Mouse (Mus musculus) forebrain, embryonic 14.5 days (tissue): ENCODE measurements at regions not wholly inside any gene's neighbourhood (a gene's known extent, or its start where the extent isn't known, plus 50 kb on each side); places are given as distances from the start of the nearest gene placed in this dataset.
A peak's percentile ranks its signal among the peaks of the same experiment; 100 is the strongest.

Experiments used
- ATAC-seq: fragments of 200-750 bp; cut with Nextera tagmentation; 2 replicates; pipeline ENCODE4 v1.8.0; 2017; ENCODE audit warnings: mild to moderate bottlenecking, moderate library complexity
- DNase-seq: peaks from one replicate; pipeline ENCODE4 v3.0.0-alpha.2; 2015; ENCODE audit warnings: low spot score
- H3K27ac ChIP-seq: fragments of 300-500 bp; sonication (generic); 2 replicates; pipeline ENCODE4 v1.5.1; 2014; ENCODE audit warnings: low read depth, mild to moderate bottlenecking, control low read depth, low read length, moderate library complexity
- H3K27me3 ChIP-seq: fragments of 300-500 bp; sonication (generic); replicated peaks from 2 replicates; pipeline ENCODE4 v1.6.1; 2014; ENCODE audit warnings: low read length, control low read depth, mixed read lengths; ENCODE audit not compliant: control insufficient read depth, insufficient read depth
- H3K36me3 ChIP-seq: fragments of 300-500 bp; sonication (generic); 2 replicates; pipeline ENCODE4 v1.6.1; 2014; ENCODE audit warnings: low read length, control low read depth; ENCODE audit not compliant: control insufficient read depth, insufficient read depth
- H3K4me1 ChIP-seq: fragments of 300-500 bp; sonication (generic); 2 replicates; pipeline ENCODE4 v1.6.1; 2014; ENCODE audit warnings: antibody characterized with exemption, low read length, control low read depth; ENCODE audit not compliant: control insufficient read depth, insufficient read depth
- H3K4me2 ChIP-seq: fragments of 300-500 bp; sonication (generic); 2 replicates; pipeline ENCODE4 v1.6.1; 2014; ENCODE audit warnings: mild to moderate bottlenecking, control low read depth, low read length
- H3K4me3 ChIP-seq: fragments of 300-500 bp; sonication (generic); 2 replicates; pipeline ENCODE4 v1.5.1; 2014; ENCODE audit warnings: low read depth, low read length, control low read depth
- H3K9ac ChIP-seq: fragments of 300-500 bp; sonication (generic); 2 replicates; pipeline ENCODE4 v1.6.1; 2014; ENCODE audit warnings: mild to moderate bottlenecking, low read length, control low read depth, moderate library complexity
- H3K9me3 ChIP-seq: fragments of 300-500 bp; sonication (generic); replicated peaks from 2 replicates; pipeline ENCODE4 v1.6.1; 2016; ENCODE audit warnings: low read length, control low read depth, mixed read lengths; ENCODE audit not compliant: control insufficient read depth
- whole genome bisulfite sequencing: fragments of 180-500 bp; shearing (Covaris S2); extraction: QIAGEN DNeasy Blood & Tissue Kit; methylation state at CpG from one replicate; pipeline ENCODE4 v1.1.7; 2014; 5-methylcytosine and 5-hydroxymethylcytosine counted together

GRCm38 (mm10) chr5:111555981-111556380 is 138.8 kb downstream of the Mn1 start:
- H3K27ac ChIP-seq: peak overlapping the region; percentile 89; the same call in 1 of the 2 replicates
- H3K4me1 ChIP-seq: peaks cover 20% of the 10 kb centered on the region
- H3K27me3 ChIP-seq: no peaks in the 10 kb centered on the region
- 53% methylated on average over 7 of the region's 7 CpGs for WGBS
- no peak overlapping the region for H3K9ac ChIP-seq
- ATAC-seq (no peak), DNase-seq (no peak)
- H3K4me2 ChIP-seq: no peak overlapping the region
- no peak overlapping the region for H3K4me3 ChIP-seq
- H3K9me3 ChIP-seq: no peaks in the 10 kb centered on the region
- H3K36me3 ChIP-seq: no peaks in the 10 kb centered on the region

- H3K9me3 ChIP-seq: no peaks in the 10 kb centered on the region
- DNase-seq (no peak), ATAC-seq (no peak)
- no peaks in the 10 kb centered on the region for H3K36me3 ChIP-seq
- WGBS: 63% methylated on average over 8 of the region's 9 CpGs
- no peaks in the 10 kb centered on the region for H3K27me3 ChIP-seq
- H3K4me1 ChIP-seq: peaks cover 7% of the 10 kb centered on the region
- no peak overlapping the region for H3K9ac ChIP-seq
- no peak overlapping the region for H3K4me3 ChIP-seq
- no peak overlapping the region for H3K4me2 ChIP-seq
- H3K27ac ChIP-seq: no peak overlapping the region
Observed at GRCm38 (mm10) chr5:111560432-111560831, 143.3 kb downstream of the Mn1 start.

GRCm38 (mm10) chr5:111561301-111561700 is 144.1 kb downstream of the Mn1 start:
- no peaks in the 10 kb centered on the region for H3K27me3 ChIP-seq
- H3K9ac ChIP-seq: no peak overlapping the region
- H3K27ac ChIP-seq: no peak overlapping the region
- DNase-seq (no peak), ATAC-seq (no peak)
- no peaks in the 10 kb centered on the region for H3K9me3 ChIP-seq
- H3K36me3 ChIP-seq: no peaks in the 10 kb centered on the region
- no peaks in the 10 kb centered on the region for H3K4me1 ChIP-seq
- no peak overlapping the region for H3K4me3 ChIP-seq
- no peak overlapping the region for H3K4me2 ChIP-seq
- WGBS: 87% methylated on average over 10 of the region's 10 CpGs

- no peaks in the 10 kb centered on the region for H3K9me3 ChIP-seq
- peaks cover 25% of the 10 kb centered on the region for H3K4me1 ChIP-seq
- ATAC-seq (no peak), DNase-seq (peak; percentile 30)
- H3K27ac ChIP-seq: no peak overlapping the region
- WGBS: 8% methylated on average over 10 of the region's 10 CpGs
- H3K4me3 ChIP-seq: no peak overlapping the region
- H3K36me3 ChIP-seq: no peaks in the 10 kb centered on the region
- no peaks in the 10 kb centered on the region for H3K27me3 ChIP-seq
- H3K4me2 ChIP-seq: no peak overlapping the region
- H3K9ac ChIP-seq: no peak overlapping the region
Observed at GRCm38 (mm10) chr5:111570826-111571225, 153.7 kb downstream of the Mn1 start.

GRCm38 (mm10) chr5:111573265-111573873 is 156.2 kb downstream of the Mn1 start:
- H3K4me1 ChIP-seq: peaks cover 42% of the 10 kb centered on the region
- H3K27me3 ChIP-seq: no peaks in the 10 kb centered on the region
- H3K9ac ChIP-seq: no peak overlapping the region
- H3K4me2 ChIP-seq: no peak overlapping the region
- WGBS: 16% methylated on average over 13 of the region's 13 CpGs
- no peak overlapping the region for H3K4me3 ChIP-seq
- no peaks in the 10 kb centered on the region for H3K9me3 ChIP-seq
- ATAC-seq: peak; percentile 59
- no peaks in the 10 kb centered on the region for H3K36me3 ChIP-seq
- DNase-seq: peak; percentile 57
- no peak overlapping the region for H3K27ac ChIP-seq

DNA sequence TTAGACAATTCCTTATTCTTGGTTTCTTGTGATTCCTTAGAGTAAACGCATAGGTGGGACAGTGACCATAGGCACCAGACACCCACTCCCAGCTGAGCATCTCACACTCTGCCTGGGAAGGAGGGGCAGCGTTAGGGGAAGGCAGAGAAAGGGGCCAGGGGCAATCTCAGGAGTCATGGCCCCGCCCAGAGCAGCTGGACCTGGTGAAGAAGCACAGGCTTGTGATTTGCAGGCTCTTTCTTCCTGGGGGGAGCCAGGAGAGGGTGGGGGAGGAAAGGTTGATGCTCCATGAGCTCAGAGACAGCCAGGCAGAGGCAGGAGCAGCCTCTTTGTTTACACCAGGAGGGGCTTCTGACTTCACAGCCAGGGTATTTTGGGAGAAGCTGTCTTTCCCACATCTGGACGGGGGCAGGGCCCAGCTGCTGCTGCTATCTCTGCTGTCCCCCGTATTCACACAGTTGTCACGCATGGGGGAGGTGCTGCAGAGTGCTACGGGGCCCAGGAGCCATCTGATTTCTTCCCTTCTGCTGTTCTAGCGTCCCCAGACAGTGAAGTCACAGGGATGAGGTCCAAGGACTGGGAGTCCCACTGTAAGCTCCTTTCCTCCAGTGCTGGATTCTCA is 157.2 kb downstream of the Mn1 start:
- no peak overlapping the region for H3K4me2 ChIP-seq
- no peak; the same call in 1 of the 2 replicates for ATAC-seq
- no peak overlapping the region for H3K9ac ChIP-seq
- H3K27ac ChIP-seq: no peak overlapping the region
- peaks cover 51% of the 10 kb centered on the region for H3K4me1 ChIP-seq
- DNase-seq: no peak
- H3K36me3 ChIP-seq: no peaks in the 10 kb centered on the region
- H3K4me3 ChIP-seq: no peak overlapping the region
- no peaks in the 10 kb centered on the region for H3K27me3 ChIP-seq
- H3K9me3 ChIP-seq: no peaks in the 10 kb centered on the region
- 37% methylated on average over 8 of the region's 8 CpGs for WGBS

GRCm38 (mm10) chr5:111575376-111575775 is 158.2 kb downstream of the Mn1 start:
- no peak overlapping the region for H3K9ac ChIP-seq
- H3K4me1 ChIP-seq: peaks cover 56% of the 10 kb centered on the region
- DNase-seq: no peak
- H3K9me3 ChIP-seq: no peaks in the 10 kb centered on the region
- 82% methylated on average over 5 of the region's 5 CpGs for WGBS
- no peak overlapping the region for H3K27ac ChIP-seq
- no peak overlapping the region for H3K4me3 ChIP-seq
- H3K4me2 ChIP-seq: no peak overlapping the region
- no peak for ATAC-seq
- no peaks in the 10 kb centered on the region for H3K27me3 ChIP-seq
- no peaks in the 10 kb centered on the region for H3K36me3 ChIP-seq

DNA sequence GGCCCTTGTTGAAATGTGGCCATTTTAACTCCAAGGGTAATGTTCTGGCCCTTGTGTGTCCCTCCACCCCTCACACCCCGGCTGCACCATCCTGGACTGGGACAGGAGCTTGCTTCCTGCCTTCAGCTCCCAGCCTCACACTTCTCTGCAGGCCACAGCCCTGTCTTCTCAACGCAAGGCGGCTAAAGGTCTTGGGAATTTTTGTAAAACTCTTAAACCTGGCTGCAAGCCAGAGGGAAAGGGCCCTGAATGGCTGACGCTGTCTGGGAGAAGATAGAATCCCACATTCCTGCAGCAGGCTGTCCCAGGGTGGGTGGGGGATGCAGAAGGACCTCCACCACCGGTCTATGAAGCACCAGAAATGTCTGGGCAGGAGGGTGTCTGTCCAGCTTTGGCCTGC is 156.3 kb upstream of the Gm26897 start:
- WGBS: 19% methylated on average over 5 of the region's 5 CpGs
- H3K36me3 ChIP-seq: no peaks in the 10 kb centered on the region
- H3K9ac ChIP-seq: no peak overlapping the region
- no peak overlapping the region for H3K4me2 ChIP-seq
- H3K9me3 ChIP-seq: no peaks in the 10 kb centered on the region
- DNase-seq (peak; percentile 56), ATAC-seq (no peak)
- H3K4me1 ChIP-seq: peaks cover 66% of the 10 kb centered on the region
- no peaks in the 10 kb centered on the region for H3K27me3 ChIP-seq
- H3K4me3 ChIP-seq: no peak overlapping the region
- H3K27ac ChIP-seq: peak overlapping the region; percentile 30; the same call in 1 of the 2 replicates

DNA sequence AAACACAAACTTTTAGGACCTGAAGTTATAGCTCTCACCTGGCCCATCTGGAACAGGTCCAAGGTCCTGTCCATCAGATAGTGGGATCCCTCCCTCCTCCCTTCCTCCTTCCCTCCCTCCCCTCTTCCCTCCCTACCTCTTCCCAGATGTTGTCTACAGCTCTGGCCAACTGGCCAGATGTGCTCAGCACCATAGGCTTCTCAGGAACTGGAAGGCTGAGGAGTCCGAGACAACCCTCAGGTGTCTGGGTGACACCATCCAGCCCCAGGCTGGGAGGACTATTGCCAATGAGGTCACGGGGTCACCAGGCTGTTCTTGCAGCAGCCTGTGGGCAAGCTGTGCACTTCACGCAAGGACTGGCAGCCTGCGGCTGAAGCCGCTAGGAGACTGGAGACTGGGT is 155.6 kb upstream of the Gm26897 start:
- no peak for DNase-seq
- Histone ChIP-seq H3K27me3 (no peaks in the 10 kb centered on the region), H3K27ac (peak overlapping the region; percentile 39; the same call in 1 of the 2 replicates), H3K4me1 (peaks cover 66% of the 10 kb centered on the region), H3K4me2 (no peak overlapping the region), H3K9ac (no peak overlapping the region), H3K9me3 (no peaks in the 10 kb centered on the region), H3K4me3 (no peak overlapping the region), H3K36me3 (no peaks in the 10 kb centered on the region)
- no peak for ATAC-seq
- 67% methylated on average over 5 of the region's 5 CpGs for WGBS
